Mouse (Mus musculus): ENCODE data around the gene Stim2. TPM values are rescaled to one million over a fixed set of nuclear protein-coding genes. Genes with fewer than 3 reads are reported as not detected.

Stim2 gene
- polyA plus RNA-seq, 1 experiment from 2014 or later = 27.2 TPM

DNA sequence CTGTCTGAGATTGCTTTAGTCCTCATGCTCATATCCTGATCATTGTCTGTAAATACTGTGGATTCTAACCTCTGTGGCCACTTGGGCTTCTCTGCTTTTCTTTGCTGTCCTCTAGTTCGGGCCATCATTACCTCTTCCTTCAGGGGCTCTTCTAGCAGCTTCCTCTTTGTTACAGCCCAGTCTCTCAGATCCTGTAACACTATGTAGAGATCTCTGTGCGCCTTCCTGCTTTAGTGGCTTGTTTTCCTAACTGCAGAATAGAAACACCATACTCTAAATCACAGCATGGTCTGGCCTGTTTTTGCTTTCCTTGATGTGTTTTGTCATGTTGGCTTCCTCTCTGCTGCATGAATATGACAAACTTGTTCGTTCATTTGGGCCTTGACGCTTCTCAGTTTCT is 21.2 kb downstream of the Stim2 start:
- Histone ChIP-seq H3K4me3 (no peak overlapping the region), H3K4me1 (no peaks in the 10 kb centered on the region), H3K4me2 (replicated peaks) (no peak overlapping the region), H3K27me3 (no peaks in the 10 kb centered on the region), H3K9me3 (no peaks in the 10 kb centered on the region), H3K9ac (replicated peaks) (no peak overlapping the region), H3K36me3 (no peaks in the 10 kb centered on the region), H3K27ac (replicated peaks) (no peak overlapping the region)
- WGBS = 76% methylated on average over 4 of the region's 4 CpGs
- ATAC-seq (replicated peaks) = no peak

DNA sequence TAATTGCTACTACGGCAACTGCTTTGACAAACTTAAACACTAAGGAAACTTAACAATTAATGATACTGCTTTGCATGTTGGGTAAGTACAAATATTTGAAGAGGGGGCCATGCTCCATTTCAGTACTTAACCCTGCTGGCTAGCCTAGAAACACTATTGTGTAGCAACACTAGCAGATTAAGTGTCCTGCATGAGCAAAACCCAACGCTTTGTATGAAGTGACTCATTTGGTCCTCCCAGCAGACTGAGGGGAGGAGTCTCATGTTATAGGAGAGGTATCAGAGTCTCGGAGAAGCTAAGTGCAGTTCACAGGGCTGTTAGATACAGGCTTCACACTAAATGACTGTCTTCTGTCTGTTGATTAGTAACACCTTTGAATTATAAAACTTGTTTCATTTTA is 26.3 kb downstream of the Stim2 start:
- 48% methylated on average over 3 of the region's 3 CpGs for WGBS
- no peaks in the 10 kb centered on the region for H3K9me3 ChIP-seq

DNA sequence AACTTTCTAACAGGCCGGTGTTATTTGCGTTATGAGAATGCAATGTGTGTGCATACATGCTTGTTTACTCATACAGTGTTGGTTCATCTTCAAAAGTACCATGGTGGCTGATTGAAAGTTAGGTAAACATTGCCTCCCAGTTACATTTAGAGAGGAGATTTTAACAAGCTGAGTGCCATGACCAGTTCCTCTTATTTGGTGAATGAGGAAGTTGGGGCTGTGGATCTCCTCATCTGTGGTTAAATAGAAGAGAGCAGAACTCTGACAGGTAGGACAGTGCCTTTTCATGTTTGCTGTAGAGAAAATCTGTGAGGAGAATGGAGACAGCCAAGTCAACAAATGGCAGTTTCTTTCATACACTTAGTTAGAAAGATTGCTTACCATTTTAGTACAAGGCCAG is 27.3 kb downstream of the Stim2 start:
- no peak for ATAC-seq (replicated peaks)
- 95% methylated on average over 2 of the region's 2 CpGs for WGBS

More for the DNA sequence above, 26.3 kb downstream of the Stim2 start:
- no peak for ATAC-seq (replicated peaks)
- Histone ChIP-seq H3K36me3 (no peaks in the 10 kb centered on the region), H3K9ac (replicated peaks) (no peak overlapping the region), H3K27ac (replicated peaks) (no peak overlapping the region), H3K4me2 (replicated peaks) (no peak overlapping the region), H3K4me1 (no peaks in the 10 kb centered on the region), H3K4me3 (no peak overlapping the region), H3K27me3 (no peaks in the 10 kb centered on the region)

DNA sequence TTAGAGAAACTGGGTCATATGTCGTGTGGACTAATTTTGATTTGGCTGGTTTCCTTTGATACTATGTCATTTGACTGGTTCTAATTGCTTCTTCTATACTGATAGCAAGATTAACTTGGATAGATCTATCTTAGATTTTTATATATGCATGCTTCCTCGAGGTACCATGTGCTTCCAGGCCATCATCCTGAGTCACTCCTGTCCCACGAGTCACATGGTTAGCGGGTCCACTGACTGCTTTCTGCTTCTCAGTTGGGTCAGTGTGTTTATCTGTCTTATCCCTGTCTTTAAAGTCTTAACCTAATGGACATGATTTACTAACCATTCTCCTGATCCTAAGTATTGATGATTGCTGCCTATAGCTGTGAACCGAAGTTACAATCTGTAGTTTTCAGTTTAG is 34.9 kb downstream of the Stim2 start:
- Histone ChIP-seq H3K9me3 (no peaks in the 10 kb centered on the region), H3K9ac (replicated peaks) (no peak overlapping the region), H3K4me3 (no peak overlapping the region), H3K4me1 (0 out of 2 replicates have a peak, but pooled peaks cover 3% of the 10 kb centered on the region), H3K27me3 (no peaks in the 10 kb centered on the region), H3K36me3 (no peaks in the 10 kb centered on the region), H3K4me2 (replicated peaks) (no peak overlapping the region), H3K27ac (replicated peaks) (no peak overlapping the region)
- ATAC-seq (replicated peaks) = no peak
- WGBS = 87% methylated on average over 5 of the region's 5 CpGs

More for the DNA sequence above, 27.3 kb downstream of the Stim2 start:
- no peaks in the 10 kb centered on the region for H3K9me3 ChIP-seq
- H3K4me1 ChIP-seq = no peaks in the 10 kb centered on the region
- no peak overlapping the region for H3K27ac ChIP-seq (replicated peaks)
- no peak overlapping the region for H3K4me3 ChIP-seq
- no peaks in the 10 kb centered on the region for H3K27me3 ChIP-seq
- no peaks in the 10 kb centered on the region for H3K36me3 ChIP-seq
- H3K4me2 ChIP-seq (replicated peaks) = no peak overlapping the region
- no peak overlapping the region for H3K9ac ChIP-seq (replicated peaks)

DNA sequence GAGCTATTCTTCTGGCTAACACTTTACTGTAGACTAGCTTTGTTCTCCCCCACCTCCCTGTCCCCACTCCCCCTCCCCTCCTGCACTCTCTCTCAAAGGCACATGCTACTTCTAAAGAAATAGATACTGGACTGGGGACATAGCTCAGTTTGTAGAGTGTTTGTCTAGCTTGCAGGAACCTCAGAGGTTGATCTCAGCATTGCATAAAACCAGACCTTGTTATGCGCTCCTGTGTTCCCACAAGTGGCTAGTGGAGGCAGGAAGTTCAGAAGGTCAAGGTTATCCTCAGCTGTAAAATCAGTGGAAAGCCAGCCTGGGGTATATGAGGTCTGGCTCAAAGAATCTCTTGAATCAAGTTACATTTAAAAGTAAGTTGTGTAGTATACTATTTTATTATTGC is 36.4 kb downstream of the Stim2 start:
- H3K27me3 ChIP-seq = no peaks in the 10 kb centered on the region
- H3K4me1 ChIP-seq = 0 out of 2 replicates have a peak, but pooled peaks cover 3% of the 10 kb centered on the region
- no peaks in the 10 kb centered on the region for H3K9me3 ChIP-seq
- no peak overlapping the region for H3K4me2 ChIP-seq (replicated peaks)
- no peak overlapping the region for H3K27ac ChIP-seq (replicated peaks)
- no peaks in the 10 kb centered on the region for H3K36me3 ChIP-seq
- ATAC-seq (replicated peaks) = no peak
- H3K9ac ChIP-seq (replicated peaks) = no peak overlapping the region
- 80% methylated on average over 1 of the region's 1 CpGs for WGBS
- H3K4me3 ChIP-seq = no peak overlapping the region

DNA sequence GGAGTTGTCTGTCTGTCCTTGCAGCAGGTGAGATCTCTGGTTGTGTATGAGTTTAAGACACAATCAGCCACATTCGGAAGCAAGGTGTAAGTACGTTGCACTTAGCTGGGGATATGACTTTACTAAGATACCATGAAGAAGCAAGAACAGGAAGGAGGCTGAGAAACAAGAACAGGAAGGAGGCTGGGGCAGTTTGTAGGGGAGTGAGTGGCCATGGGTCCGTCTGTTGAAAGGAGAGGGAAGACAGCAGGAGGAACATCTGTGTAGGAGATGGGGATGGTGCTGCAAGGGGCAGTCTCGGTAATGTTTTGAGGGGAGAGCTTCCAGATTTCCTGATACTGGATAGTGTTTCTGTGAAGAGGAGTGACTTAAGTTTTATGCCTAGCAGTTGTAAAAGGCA is 40.3 kb downstream of the Stim2 start:
- Histone ChIP-seq H3K9ac (replicated peaks) (no peak overlapping the region), H3K27ac (replicated peaks) (no peak overlapping the region), H3K27me3 (no peaks in the 10 kb centered on the region), H3K4me1 (peaks cover 9% of the 10 kb centered on the region; the same call in 1 of the 2 replicates), H3K36me3 (no peaks in the 10 kb centered on the region), H3K9me3 (no peaks in the 10 kb centered on the region), H3K4me3 (no peak overlapping the region), H3K4me2 (replicated peaks) (no peak overlapping the region)
- ATAC-seq (replicated peaks) = no peak
- WGBS = 85% methylated on average over 4 of the region's 4 CpGs

DNA sequence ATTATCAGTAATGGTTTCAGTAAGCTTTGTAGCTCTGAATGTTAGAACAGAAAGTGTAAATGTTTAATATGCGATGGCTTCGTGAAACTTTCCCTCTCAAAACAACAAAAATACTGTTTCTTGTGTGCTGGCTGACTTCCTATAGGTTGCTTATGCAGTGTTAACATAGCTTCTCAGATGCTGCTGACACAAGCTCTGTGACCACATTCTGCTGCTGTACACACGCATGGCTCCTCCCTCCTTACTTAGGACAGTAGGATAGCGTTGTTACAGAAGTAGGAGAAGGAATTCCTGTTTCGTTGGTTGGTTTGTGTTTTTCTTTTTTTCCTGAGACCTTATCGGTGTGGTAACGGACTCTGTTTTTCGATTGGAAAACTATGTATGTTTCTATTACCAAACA is 42.2 kb downstream of the Stim2 start:
- Histone ChIP-seq H3K4me3 (no peak overlapping the region), H3K4me1 (peaks cover 6% of the 10 kb centered on the region; the same call in 1 of the 2 replicates), H3K27me3 (no peaks in the 10 kb centered on the region), H3K9ac (replicated peaks) (no peak overlapping the region), H3K9me3 (no peaks in the 10 kb centered on the region), H3K27ac (replicated peaks) (no peak overlapping the region), H3K36me3 (no peaks in the 10 kb centered on the region), H3K4me2 (replicated peaks) (no peak overlapping the region)
- 91% methylated on average over 8 of the region's 8 CpGs for whole genome bisulfite sequencing
- no peak for ATAC-seq (replicated peaks)

DNA sequence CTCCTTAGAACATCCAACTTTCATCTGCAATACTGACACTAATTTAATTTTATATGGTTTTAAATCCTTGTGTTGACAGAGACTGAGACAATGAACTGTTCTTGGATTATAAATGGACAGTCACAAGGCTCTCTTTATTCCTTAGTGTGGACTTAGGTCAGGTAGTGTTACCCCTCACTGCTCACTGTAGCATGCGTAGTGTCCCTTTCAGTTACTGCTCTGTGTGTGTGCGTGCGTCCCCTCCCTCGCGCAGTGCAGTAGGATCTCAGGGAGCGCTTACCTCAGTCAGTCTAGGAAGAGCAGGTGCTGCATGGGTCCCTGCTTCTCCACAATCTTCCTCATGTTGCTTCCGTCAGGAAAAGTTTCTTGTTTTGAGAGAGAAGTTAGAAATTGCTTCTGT is 43.7 kb downstream of the Stim2 start:
- WGBS = 85% methylated on average over 7 of the region's 7 CpGs

DNA sequence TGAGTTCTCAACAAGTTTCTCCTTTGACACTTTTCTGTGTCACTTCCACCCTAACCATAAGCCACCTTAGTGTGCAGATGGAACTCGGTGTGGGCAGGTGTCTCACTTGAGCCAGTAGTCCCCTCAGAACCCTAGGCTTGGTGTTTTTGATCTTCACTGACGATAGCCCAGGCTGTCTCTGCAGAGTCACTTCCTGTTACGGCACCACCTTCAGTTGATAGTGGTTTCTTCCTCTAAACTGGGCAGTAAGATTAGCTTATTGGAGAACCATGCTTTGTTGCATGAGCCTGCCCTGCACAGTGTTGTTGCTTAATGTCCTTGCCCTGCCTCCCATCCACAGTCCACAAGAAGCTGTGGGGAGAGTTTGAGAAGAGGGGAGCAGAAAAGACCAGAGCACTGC is 47.2 kb downstream of the Stim2 start:
- Histone ChIP-seq H3K36me3 (no peaks in the 10 kb centered on the region), H3K4me1 (0 out of 2 replicates have a peak, but pooled peaks cover under 1% of the 10 kb centered on the region), H3K27me3 (no peaks in the 10 kb centered on the region), H3K4me2 (replicated peaks) (no peak overlapping the region), H3K27ac (replicated peaks) (no peak overlapping the region), H3K9ac (replicated peaks) (no peak overlapping the region), H3K9me3 (no peaks in the 10 kb centered on the region), H3K4me3 (no peak overlapping the region)
- WGBS = 92% methylated on average over 3 of the region's 3 CpGs
- no peak for ATAC-seq (replicated peaks)

More for the DNA sequence above, 43.7 kb downstream of the Stim2 start:
- Histone ChIP-seq H3K36me3 (no peaks in the 10 kb centered on the region), H3K4me3 (no peak overlapping the region), H3K9me3 (no peaks in the 10 kb centered on the region), H3K27ac (replicated peaks) (no peak overlapping the region), H3K4me2 (replicated peaks) (no peak overlapping the region), H3K27me3 (no peaks in the 10 kb centered on the region), H3K4me1 (peaks cover 6% of the 10 kb centered on the region; the same call in 1 of the 2 replicates), H3K9ac (replicated peaks) (no peak overlapping the region)
- ATAC-seq (replicated peaks) = no peak

DNA sequence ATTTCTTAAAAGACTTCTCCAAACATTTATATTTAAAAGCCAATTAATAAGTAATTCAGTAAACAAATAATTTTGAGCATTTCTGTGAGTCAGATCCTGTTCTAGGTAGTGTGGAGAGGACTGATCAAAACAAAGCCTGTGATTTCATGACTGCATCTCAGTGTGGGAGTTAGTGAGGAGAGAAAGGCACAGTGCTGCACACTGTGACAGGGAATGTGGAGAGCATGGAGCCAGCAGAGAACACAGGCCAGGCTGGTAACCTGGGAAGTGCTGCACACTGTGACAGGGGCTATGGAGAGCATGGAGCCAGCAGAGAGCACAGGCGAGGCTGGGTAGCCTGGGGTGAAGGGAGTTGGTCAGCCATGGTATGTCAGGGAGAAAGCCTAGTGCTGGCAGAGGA is 48.1 kb downstream of the Stim2 start:
- ATAC-seq (replicated peaks) = no peak
- Histone ChIP-seq H3K4me1 (no peaks in the 10 kb centered on the region), H3K36me3 (no peaks in the 10 kb centered on the region), H3K4me3 (no peak overlapping the region), H3K9ac (replicated peaks) (no peak overlapping the region), H3K4me2 (replicated peaks) (no peak overlapping the region), H3K27ac (replicated peaks) (no peak overlapping the region), H3K9me3 (no peaks in the 10 kb centered on the region), H3K27me3 (no peaks in the 10 kb centered on the region)
- 74% methylated on average over 1 of the region's 1 CpGs for WGBS

DNA sequence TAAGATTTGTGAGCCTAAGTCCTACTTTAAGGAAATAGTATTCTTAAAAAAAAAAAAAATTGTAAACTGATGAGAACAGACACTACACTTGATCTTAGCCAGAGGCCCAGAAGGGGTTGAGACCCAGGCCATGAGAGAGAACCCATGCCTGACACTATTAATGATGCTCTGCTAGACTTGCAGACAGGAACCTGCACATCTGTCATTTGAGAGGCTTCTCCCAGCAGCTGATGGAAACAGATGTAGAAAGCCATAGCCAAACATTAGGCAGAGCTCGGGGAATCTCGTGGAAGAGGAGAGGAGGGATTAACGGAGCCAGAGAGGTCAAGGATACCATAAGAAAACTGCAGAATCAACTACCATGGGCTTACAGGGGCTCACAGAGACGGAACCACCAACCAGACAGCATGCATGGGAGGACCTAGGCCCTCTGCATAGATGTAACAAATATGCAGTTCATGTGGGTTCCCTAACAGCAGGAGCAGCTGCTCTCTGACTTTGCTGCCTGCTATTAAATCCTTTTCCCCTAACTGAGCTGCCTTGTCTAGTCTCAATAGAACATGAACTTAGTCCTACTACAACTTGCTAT is 50.9 kb downstream of the Stim2 start:
- H3K27ac ChIP-seq (replicated peaks) = no peak overlapping the region
- 71% methylated on average over 4 of the region's 4 CpGs for WGBS

DNA sequence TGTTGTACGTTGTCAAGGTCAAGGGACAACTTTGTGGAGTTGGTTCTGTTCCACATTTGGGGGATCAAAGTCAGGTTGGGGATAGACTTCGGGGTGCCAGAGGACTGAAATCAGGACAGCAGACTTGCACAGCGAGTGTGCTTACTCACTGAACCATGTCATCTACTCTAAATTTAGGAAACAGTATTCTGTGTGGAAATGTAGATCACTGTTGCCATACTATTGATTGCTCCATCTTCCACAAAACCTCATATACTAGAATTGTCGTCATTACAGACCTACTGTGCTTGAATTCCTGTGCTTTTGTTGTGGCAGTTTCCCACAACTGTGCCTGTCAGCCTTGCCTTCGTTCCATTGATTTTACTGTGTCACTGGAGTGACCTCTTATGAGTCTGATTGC is 51.6 kb downstream of the Stim2 start:
- WGBS = 75% methylated on average over 5 of the region's 5 CpGs
- H3K4me1 ChIP-seq = no peaks in the 10 kb centered on the region
- H3K4me2 ChIP-seq (replicated peaks) = no peak overlapping the region
- no peaks in the 10 kb centered on the region for H3K36me3 ChIP-seq
- no peak overlapping the region for H3K4me3 ChIP-seq
- no peaks in the 10 kb centered on the region for H3K9me3 ChIP-seq
- H3K27ac ChIP-seq (replicated peaks) = no peak overlapping the region
- H3K9ac ChIP-seq (replicated peaks) = no peak overlapping the region
- ATAC-seq (replicated peaks) = no peak
- H3K27me3 ChIP-seq = no peaks in the 10 kb centered on the region

More for the DNA sequence above, 50.9 kb downstream of the Stim2 start:
- Histone ChIP-seq H3K4me3 (no peak overlapping the region), H3K4me1 (no peaks in the 10 kb centered on the region), H3K9me3 (no peaks in the 10 kb centered on the region), H3K27me3 (no peaks in the 10 kb centered on the region), H3K9ac (replicated peaks) (no peak overlapping the region), H3K4me2 (replicated peaks) (no peak overlapping the region), H3K36me3 (no peaks in the 10 kb centered on the region)
- ATAC-seq (replicated peaks) = no peak

DNA sequence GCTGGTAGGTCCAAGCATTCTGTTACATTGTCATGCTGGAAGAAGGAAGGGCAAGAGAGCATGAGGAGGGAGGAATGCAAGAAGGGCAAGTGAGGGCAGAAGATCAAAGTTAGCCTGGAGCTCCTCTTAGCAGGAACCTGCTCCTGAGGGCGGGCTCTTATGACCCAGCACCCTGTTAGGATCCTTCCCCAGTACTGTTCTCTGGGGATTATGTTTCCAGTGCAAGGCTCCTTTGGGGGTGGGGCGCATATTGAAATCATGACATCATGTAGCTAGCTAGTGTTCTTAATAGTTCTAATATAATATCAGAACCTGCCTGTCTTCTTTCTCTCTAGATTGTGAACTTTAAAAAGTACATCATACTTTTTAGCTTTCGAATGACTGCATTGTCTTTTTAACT is 52.8 kb downstream of the Stim2 start:
- ATAC-seq (replicated peaks) = no peak
- Histone ChIP-seq H3K4me1 (no peaks in the 10 kb centered on the region), H3K27me3 (no peaks in the 10 kb centered on the region), H3K27ac (replicated peaks) (no peak overlapping the region), H3K4me3 (no peak overlapping the region), H3K9me3 (no peaks in the 10 kb centered on the region), H3K36me3 (no peaks in the 10 kb centered on the region), H3K4me2 (replicated peaks) (no peak overlapping the region), H3K9ac (replicated peaks) (no peak overlapping the region)
- 88% methylated on average over 3 of the region's 3 CpGs for WGBS

All from forebrain, embryonic 15.5 days (tissue).